Mouse (Mus musculus) bone marrow, adult 2 months (tissue): ENCODE data around the gene Mri1. TPM values are rescaled to one million over a fixed set of nuclear protein-coding genes. Genes with fewer than 3 reads are reported as not detected.

Experiments used
- H3K27ac ChIP-seq: fragments of 200-500 bp; 2 replicates; pipeline ENCODE4 v1.5.1; 2012; ENCODE audit warnings: low read depth, mild to moderate bottlenecking, control low read depth, inconsistent platforms, low read length; ENCODE audit not compliant: control insufficient read depth, poor library complexity, insufficient read depth
- H3K4me1 ChIP-seq: fragments of 200-500 bp; 2 replicates; pipeline ENCODE4 v1.6.1; 2011; ENCODE audit warnings: low read length; ENCODE audit not compliant: control insufficient read depth, insufficient read depth
- H3K4me3 ChIP-seq: fragments of 200-500 bp; replicated peaks from 2 replicates; pipeline ENCODE3; 2011; ENCODE audit warnings: mild to moderate bottlenecking, low read depth, low read length, control low read depth; ENCODE audit not compliant: control insufficient read depth
- CTCF ChIP-seq: fragments of 200-500 bp; IDR thresholded peaks from 2 replicates; pipeline ENCODE4 v1.5.1; 2011; ENCODE audit warnings: low read length, control low read depth; ENCODE audit not compliant: control insufficient read depth, insufficient read depth
- POLR2A ChIP-seq: fragments of 200-500 bp; IDR thresholded peaks from 2 replicates; pipeline ENCODE4 v1.6.1; 2011; ENCODE audit warnings: low read depth, mild to moderate bottlenecking, control low read depth, low read length, borderline replicate concordance; ENCODE audit not compliant: control insufficient read depth
- WGBS: fragments of 180-500 bp; shearing (Covaris S2); methylation state at CpG from one replicate; pipeline ENCODE4 v1.1.7; 2018; 5-methylcytosine and 5-hydroxymethylcytosine counted together
- polyA plus RNA-seq: library from polyadenylated mRNA; stranded (reverse); fragments of >200 nt; gene quantifications from 2 replicates; pipeline ENCODE4 v1.2.4, GENCODE M21; 2011; ENCODE audit warnings: low replicate concordance; ENCODE audit not compliant: missing spikeins, insufficient read depth, insufficient read length

The Mri1 gene
- polyA plus RNA-seq, 1 experiment: 26.0 TPM

- peak; percentile 41; the same call in 1 of the 2 replicates for TF ChIP-seq CTCF
- no peak for TF ChIP-seq POLR2A
- Histone ChIP-seq H3K4me1 (no peaks in the 10 kb centered on the region), H3K27ac (no peak overlapping the region), H3K4me3 (no peak overlapping the region)
- 73% methylated on average over 17 of the region's 17 CpGs for WGBS
These were observed 26.4 kb downstream of the Mri1 start for GRCm38 (mm10) chr8:84230735-84231134.

GRCm38 (mm10) chr8:84223322-84224029 lies 33.6 kb downstream of the Mri1 start:
- H3K4me3 ChIP-seq: no peak overlapping the region
- no peak overlapping the region for H3K27ac ChIP-seq
- H3K4me1 ChIP-seq: peaks cover 3% of the 10 kb centered on the region; the same call in 1 of the 2 replicates
- TF ChIP-seq CTCF (no peak), POLR2A (no peak)
- 79% methylated on average over 21 of the region's 21 CpGs for WGBS

- 23% methylated on average over 9 of the region's 9 CpGs for WGBS
- Histone ChIP-seq H3K4me1 (peaks cover 3% of the 10 kb centered on the region), H3K4me3 (no peak overlapping the region), H3K27ac (peak overlapping the region; percentile 81)
- TF ChIP-seq CTCF (no peak), POLR2A (peak; percentile 43; the same call in 1 of the 2 replicates)
These were observed 34.5 kb downstream of the Mri1 start for GRCm38 (mm10) chr8:84222566-84223165.

GRCm38 (mm10) chr8:84220105-84220504 lies 37.0 kb downstream of the Mri1 start:
- Histone ChIP-seq H3K27ac (peak overlapping the region; percentile 18), H3K4me1 (peaks cover 3% of the 10 kb centered on the region), H3K4me3 (no peak overlapping the region)
- no peak for TF ChIP-seq CTCF
- no peak for TF ChIP-seq POLR2A
- 18% methylated on average over 7 of the region's 7 CpGs for WGBS

GRCm38 (mm10) chr8:84218143-84218542 lies 39.0 kb downstream of the Mri1 start:
- Histone ChIP-seq H3K4me3 (no peak overlapping the region), H3K27ac (peak overlapping the region; percentile 50), H3K4me1 (peaks cover 3% of the 10 kb centered on the region)
- WGBS: 81% methylated on average over 5 of the region's 5 CpGs
- TF ChIP-seq CTCF (no peak), POLR2A (no peak)

GRCm38 (mm10) chr8:84217206-84217605 lies 39.9 kb downstream of the Mri1 start:
- H3K4me3 ChIP-seq: no peak overlapping the region
- peaks cover 3% of the 10 kb centered on the region for H3K4me1 ChIP-seq
- 92% methylated on average over 11 of the region's 11 CpGs for WGBS
- TF ChIP-seq CTCF (no peak), POLR2A (no peak)
- no peak overlapping the region for H3K27ac ChIP-seq

GRCm38 (mm10) chr8:84213277-84213676 lies 43.8 kb downstream of the Mri1 start:
- H3K4me1 ChIP-seq: peaks cover 4% of the 10 kb centered on the region
- TF ChIP-seq CTCF: no peak
- TF ChIP-seq POLR2A: no peak
- 84% methylated on average over 4 of the region's 4 CpGs for WGBS
- no peak overlapping the region for H3K4me3 ChIP-seq
- H3K27ac ChIP-seq: no peak overlapping the region

GRCm38 (mm10) chr8:84211881-84212563 lies 45.1 kb downstream of the Mri1 start:
- no peak for TF ChIP-seq CTCF
- Histone ChIP-seq H3K27ac (no peak overlapping the region), H3K4me1 (peaks cover 6% of the 10 kb centered on the region; the same call in 1 of the 2 replicates), H3K4me3 (no peak overlapping the region)
- 87% methylated on average over 31 of the region's 31 CpGs for WGBS
